Mouse (Mus musculus) splenic B cell, adult 2 months (primary cell): ENCODE data around the gene Ccdc33.

Experiments used
- DNase-seq: peaks from one replicate; pipeline ENCODE4 v3.0.0-alpha.2; 2011; ENCODE audit warnings: low read depth, low spot score
- H3K27me3 ChIP-seq: 2 replicates; pipeline ENCODE4 v1.6.1; 2012; ENCODE audit warnings: mild to moderate bottlenecking, low read length, moderate library complexity, mixed read lengths; ENCODE audit not compliant: control insufficient read depth, poor library complexity, insufficient read depth, severe bottlenecking
- H3K36me3 ChIP-seq: 2 replicates; pipeline ENCODE4 v1.6.1; 2012; ENCODE audit warnings: mild to moderate bottlenecking, low read length, moderate library complexity, mixed read lengths; ENCODE audit not compliant: control insufficient read depth, poor library complexity, insufficient read depth, severe bottlenecking

Ccdc33 gene

DNA sequence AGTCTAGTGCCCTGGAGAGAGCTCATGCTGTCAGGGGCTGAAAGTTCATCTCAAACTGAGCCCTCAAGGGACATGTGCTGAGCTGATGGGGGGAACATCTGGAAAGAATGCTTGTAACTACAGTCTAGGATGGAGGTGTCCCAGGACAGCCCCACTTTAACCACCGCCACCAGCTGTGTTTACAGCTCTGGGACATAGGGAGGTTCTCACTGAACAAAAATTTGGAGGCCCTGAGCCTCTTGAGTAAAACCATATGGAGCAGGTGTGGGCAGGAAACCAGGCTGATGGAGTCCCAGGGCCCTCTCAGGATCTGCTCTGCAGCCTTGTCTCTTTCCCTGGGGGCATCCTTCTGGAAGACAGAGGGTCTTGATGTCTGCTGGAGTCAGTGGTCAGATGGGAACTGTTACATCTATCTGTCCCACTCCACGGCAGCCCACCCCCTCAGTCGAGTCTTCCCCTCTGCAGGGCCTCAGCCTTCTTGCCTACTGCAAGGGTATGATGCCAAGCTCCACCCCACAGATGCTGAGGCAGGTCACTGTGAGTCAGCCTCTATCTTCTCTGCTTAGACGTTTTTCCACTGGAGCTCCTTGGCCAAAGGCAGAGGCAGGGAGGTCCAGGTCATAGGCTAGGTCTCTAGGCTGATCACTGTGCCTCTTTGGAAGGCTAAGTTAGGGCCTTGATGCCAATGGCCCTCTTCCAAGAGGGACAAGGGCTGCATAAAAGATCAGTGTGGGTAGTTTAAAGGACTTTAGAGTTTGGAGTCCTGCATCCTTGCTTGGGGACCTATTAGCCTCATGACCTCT lies 26.8 kb downstream of the Ccdc33 start:
- Histone ChIP-seq H3K36me3 (no peaks in the 10 kb centered on the region), H3K27me3 (no peaks in the 10 kb centered on the region)
- no peak for DNase-seq

DNA sequence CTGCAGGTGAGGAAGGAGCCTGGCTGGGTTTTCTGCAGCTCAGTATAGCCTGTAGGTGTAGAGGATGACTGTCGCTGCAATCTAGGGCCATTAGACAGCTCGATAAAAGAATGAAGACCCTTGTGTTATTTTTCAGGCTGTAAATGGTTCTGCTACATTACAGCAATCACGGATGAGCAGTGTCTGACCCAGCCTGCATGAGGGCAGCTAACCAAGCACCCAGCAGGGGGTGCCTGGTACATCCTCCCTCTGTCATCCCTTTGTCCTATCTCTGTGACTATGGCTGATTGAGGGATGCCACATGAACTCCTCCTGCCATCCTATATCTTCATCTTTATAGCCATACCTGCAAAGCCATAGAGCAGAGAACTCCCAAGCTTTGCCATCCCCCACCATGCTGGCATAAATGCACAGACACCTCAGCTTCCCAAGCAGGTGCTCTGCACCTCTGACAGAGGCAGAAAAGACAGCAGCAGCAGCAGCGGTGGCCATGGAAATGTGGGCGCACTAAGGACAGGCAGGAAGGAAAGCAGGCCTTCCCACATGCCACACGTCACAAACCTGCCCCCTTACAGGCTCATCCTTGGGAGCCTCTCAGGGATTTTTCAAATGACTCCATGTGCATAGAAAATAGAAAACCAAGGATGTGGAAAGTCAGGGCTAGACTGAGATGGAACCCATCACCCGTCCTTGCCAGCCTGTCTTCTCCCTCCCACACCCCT lies 31.2 kb downstream of the Ccdc33 start:
- Histone ChIP-seq H3K36me3 (no peaks in the 10 kb centered on the region), H3K27me3 (no peaks in the 10 kb centered on the region)
- DNase-seq: no peak

DNA sequence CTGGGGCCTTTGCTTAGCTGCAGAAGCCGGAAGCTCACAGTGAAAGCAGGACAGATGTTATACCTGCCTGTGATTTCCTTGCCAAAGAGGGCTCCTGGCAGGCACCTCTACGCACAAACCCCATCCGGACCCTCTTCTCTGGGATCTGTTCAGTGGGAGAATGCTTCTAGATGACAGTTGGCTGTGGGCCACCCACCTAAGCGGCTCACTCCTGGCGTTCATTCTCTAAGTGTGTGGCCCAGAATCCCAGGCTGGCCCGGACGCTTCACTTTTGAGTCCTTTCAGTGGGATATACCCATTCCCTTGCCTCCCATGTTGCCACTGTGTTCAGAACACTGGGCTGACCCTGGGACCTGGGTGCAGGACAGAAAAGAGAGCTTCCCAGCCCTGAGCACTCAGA lies 31.8 kb downstream of the Ccdc33 start:
- no peak for DNase-seq
- Histone ChIP-seq H3K36me3 (no peaks in the 10 kb centered on the region), H3K27me3 (no peaks in the 10 kb centered on the region)

DNA sequence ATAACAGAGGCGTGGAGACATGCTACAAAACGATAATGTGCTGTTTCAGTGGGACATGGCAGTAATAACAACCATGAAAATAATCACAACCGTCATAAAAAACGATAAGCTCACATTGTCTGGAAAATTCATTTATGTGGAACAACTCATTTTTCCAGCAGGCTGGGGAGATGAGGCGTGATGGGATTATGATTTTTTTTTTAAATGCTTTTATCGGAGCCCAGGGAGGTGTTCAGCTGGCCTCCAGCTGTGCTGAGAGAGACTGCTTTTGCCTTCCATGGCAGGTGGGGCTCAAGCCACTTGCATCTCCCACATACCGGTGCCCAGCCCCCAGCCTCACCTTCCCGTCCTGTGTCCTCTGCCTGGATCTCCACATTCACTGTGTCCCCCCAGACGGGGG lies 32.4 kb downstream of the Ccdc33 start:
- no peak for DNase-seq
- H3K36me3 ChIP-seq: no peaks in the 10 kb centered on the region

DNA sequence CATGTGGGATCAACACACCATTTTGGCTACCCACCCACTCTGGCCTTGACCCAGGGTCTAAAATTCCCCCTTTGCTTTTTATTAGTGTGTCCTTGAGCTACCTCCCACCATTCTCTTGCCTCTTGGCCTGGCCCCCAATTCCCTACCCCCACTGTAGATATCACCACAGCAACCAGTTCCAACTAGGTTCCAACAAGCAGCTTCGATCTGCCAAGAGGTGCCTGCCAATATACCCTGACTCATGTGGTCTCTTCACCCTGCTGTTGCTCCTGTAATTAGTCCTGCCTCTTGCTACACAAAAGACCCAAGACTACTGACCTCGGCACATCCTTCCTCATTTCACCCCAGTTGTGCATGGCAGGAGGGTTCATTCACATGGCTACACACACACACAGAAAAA lies 33.5 kb downstream of the Ccdc33 start:
- Histone ChIP-seq H3K27me3 (no peaks in the 10 kb centered on the region), H3K36me3 (no peaks in the 10 kb centered on the region)
- DNase-seq: peak; percentile 20

More for the DNA sequence above, 32.4 kb downstream of the Ccdc33 start:
- H3K27me3 ChIP-seq: no peaks in the 10 kb centered on the region

DNA sequence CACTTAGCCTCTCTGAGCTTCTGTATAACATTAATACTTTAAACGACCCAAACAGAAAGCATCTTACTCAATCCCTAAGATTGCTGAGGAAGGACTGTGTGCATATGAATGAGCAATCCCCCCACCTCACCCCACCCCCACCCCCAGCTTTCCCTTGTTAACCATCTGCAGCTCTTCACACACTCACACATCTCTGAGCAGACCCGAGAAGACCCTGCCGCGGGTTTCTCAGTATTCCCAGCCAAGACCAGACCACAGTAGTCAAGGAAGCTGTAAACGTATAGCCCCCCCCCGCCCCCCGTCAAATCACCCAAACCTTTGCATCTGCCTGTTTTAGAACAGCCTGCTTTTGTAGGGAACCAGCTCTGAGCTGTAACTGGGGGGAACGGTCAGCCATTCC lies 34.0 kb downstream of the Ccdc33 start:
- no peak for DNase-seq
- Histone ChIP-seq H3K27me3 (no peaks in the 10 kb centered on the region), H3K36me3 (no peaks in the 10 kb centered on the region)

DNA sequence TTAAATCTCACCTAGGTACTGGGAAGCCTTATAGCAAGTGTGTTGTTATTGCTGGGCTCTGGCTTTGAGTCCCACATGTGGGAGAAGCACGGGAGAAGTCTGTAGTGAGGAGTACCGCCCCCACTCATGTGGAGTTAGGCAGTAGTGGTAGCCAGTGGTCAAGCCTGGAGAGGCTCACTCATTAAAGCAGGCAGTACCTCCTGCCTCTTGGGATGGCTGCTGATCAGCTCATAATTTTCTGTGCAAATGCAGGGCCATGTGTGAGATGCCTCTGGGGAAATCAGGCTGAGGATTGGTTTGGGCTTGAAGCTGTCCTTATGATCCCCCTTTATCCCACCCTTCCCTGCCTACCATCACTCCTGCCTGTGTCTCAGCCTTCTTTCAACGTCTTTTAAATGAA lies 44.1 kb downstream of the Ccdc33 start:
- DNase-seq: no peak
- Histone ChIP-seq H3K27me3 (no peaks in the 10 kb centered on the region), H3K36me3 (no peaks in the 10 kb centered on the region)

DNA sequence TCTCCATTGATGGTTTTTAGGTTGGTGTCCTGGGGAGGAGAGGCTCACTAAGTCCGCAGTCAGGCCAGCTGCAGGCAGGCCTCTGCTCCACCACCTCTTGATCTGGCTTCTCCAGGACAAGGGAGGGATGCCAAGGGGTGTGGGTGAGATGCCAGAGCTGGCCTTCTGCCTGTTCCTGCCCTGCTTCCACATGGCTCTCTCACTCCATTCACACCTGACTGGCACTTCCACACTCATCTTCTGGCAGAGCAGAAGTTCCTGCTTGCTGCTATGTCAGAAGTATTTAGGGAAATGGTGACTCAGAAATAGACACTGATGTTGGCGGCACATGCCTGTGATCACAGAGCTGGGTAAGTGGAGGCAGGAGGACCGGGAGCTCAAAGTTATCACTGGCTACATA lies 51.1 kb downstream of the Ccdc33 start:
- no peak for DNase-seq
- H3K27me3 ChIP-seq: no peaks in the 10 kb centered on the region
- no peaks in the 10 kb centered on the region for H3K36me3 ChIP-seq

DNA sequence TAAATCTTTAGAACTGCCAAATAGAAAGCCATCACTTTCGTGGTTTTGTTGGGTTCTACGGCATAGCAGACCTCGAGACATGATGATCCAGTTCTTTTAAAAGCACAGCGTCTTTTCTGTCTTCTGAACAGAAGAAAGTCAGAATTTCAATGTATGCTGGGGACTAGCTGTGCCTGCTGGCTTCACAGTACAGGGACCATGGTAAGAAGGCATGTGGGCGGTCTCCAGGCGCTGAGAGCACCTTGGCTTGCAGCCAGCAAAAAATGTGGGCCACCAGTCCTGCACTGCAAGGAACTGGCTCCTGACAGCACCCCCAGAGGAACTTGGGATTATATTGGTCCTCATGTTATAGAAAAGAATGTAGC lies 51.9 kb downstream of the Ccdc33 start:
- DNase-seq: no peak
- Histone ChIP-seq H3K27me3 (no peaks in the 10 kb centered on the region), H3K36me3 (no peaks in the 10 kb centered on the region)

DNA sequence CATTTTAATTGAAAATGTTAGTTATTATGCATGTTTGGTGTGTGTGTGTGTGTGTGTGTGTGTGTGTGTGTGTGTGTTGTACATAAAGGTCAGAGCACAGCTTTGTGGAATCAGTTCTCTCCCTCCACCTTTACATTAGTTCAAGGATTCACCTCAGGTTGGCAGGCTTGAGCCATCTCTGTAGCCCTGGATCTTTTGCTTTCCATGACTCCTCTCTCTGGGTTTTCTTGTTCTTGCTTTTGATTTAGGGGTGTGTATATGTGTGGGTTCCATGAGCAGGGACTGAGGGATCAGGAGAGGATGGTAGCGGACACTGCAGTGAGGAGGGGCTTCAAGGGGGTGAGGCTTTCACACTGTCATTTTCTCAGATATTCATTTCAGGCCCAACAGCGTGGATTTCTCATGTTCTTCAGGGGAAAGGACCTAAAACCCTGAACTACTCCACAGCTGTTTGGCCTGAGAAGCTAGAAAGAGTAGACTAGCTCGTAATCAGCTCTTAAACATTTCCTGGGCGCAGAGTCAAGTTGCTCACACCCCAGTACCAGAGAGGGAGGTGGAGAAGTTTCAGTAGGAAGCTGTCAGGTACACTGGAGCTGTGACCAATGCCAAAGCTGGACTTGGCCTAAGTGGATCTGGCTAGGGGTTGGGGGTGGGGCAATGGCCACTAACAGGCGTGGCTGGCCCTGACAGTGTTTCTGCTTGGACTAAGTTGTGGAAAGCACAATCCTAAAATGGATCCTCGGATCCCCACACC lies 52.5 kb downstream of the Ccdc33 start:
- Histone ChIP-seq H3K27me3 (no peaks in the 10 kb centered on the region), H3K36me3 (no peaks in the 10 kb centered on the region)
- DNase-seq: no peak

DNA sequence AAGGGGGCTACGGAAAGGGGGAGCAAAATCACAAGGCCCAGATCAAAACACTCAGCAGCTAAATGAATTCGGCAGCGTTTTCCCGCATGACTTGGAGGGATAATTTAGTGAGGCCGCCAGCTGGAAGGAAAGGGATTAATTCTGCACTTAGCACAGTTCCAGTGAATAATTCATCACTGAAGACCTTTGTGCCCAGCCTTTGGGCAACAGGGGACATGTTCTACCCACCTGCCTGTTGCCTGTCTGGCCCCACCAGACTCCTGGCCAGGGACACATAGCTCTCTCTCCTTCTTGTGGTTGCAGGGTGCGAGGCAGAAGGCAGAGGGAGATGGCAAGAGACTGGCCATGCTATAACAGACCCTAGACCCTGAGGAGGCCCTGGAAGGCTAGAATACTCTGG lies 53.1 kb downstream of the Ccdc33 start:
- no peaks in the 10 kb centered on the region for H3K36me3 ChIP-seq
- no peaks in the 10 kb centered on the region for H3K27me3 ChIP-seq
- no peak for DNase-seq

DNA sequence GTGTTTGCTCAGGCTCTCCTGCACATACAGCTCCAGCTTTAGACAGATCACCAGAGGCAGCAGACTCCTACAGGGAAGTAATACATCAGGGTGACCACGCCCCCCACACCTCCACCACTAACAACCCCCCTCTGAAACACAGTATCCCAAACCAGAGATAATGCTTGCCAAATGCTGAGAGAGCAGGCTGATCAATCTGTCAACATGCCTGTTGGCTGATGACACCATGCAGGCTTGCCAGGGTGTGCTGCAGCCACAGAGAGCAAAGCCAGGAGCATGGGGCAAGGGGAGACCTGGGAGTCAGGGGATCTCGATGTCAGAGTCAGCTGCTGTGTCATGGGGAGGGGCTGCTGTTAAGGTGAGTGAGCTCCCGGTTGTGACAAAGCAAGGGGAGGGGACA lies 55.1 kb downstream of the Ccdc33 start, which contains the start of gene Stra6:
TSS of gene Stra6 (plus strand) at position 258 of the 400 bp plus-strand sequence.
- no peaks in the 10 kb centered on the region for H3K36me3 ChIP-seq
- no peak for DNase-seq
- H3K27me3 ChIP-seq: no peaks in the 10 kb centered on the region

DNA sequence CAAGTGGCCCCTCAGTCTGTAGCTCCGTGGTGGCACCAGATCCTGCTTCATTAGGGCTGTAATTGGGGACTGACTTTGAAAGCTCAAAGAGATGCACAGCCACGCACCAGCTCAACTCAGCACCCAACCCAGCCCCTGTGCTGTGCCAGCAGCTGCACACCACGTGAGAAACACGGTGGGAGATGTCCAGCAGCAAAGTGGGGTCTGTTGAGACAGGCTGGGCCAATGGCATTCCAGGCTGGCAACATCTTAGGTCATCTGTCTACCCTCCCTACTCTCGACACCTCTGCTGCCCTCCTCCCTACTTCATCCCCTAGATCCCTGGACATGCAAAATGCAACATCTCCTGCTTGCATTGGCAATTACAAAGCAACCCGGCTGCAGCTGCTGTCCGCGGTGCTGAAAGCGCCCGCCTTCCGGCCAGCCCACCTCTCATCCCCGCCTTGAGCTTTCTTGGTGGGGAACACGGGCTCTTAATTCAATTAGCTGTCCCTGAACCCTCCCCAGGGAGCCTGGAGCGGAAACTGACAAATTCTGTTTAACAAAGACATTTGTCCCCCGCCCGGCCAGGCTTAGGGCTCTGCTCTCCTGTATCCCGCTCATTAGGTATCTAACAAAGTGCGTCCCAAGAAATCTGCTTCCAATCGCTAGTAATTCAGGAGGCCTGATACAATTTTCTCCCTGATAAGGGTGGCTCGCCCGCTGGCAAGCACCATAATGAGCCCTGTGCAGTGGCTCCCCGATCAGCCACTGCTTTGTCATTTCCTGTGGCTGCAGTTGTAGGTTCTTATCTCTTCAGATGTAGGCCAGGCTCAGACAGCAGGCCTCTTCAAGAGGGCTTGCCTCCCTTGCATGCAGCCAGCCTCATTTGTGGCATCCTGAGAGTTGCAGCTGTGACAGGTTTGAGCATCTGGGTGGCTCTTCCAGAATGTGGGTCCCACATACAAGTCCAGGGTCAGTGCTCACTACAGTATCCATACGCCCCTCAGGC lies 57.7 kb downstream of the Ccdc33 start:
- DNase-seq: peak; percentile 42
- Histone ChIP-seq H3K27me3 (no peaks in the 10 kb centered on the region), H3K36me3 (no peaks in the 10 kb centered on the region)

DNA sequence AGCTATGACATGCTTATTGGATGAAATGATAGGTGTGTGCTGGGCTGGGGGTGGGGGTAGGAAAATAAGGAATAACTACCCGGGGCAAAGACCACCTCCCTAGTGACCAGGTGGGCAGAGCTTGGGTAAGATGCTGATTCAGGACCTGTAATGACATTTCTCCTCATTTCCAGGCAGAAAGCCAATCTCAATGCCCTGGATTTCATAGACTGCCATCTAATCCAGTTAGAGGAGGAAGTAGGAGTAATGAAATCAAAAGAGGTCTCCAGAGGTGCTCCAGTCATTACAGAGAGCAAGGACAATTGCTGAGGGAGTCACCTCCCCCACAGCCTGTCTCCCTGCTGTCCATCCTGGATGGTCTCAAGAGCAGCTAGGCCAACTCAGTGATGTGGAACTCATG lies 58.7 kb downstream of the Ccdc33 start:
- no peaks in the 10 kb centered on the region for H3K27me3 ChIP-seq
- H3K36me3 ChIP-seq: no peaks in the 10 kb centered on the region
- no peak for DNase-seq
